Mouse (Mus musculus) forebrain, embryonic 12.5 days (tissue): ENCODE data around the gene Ptprq. TPM values are rescaled to one million over a fixed set of nuclear protein-coding genes. Genes with fewer than 3 reads are reported as not detected.

Experiments
- ATAC-seq: fragments of 200-750 bp; cut with Nextera tagmentation; 2 replicates; pipeline ENCODE4 v1.8.0; 2017; ENCODE audit warnings: moderate TSS enrichment; ENCODE audit not compliant: low FRiP score
- H3K27ac ChIP-seq: fragments of 300-500 bp; sonication (generic); 2 replicates; pipeline ENCODE4 v1.5.1; 2016; ENCODE audit warnings: mild to moderate bottlenecking
- H3K27me3 ChIP-seq: fragments of 300-500 bp; sonication (generic); 2 replicates; pipeline ENCODE4 v1.6.1; 2016; ENCODE audit warnings: mild to moderate bottlenecking
- H3K36me3 ChIP-seq: fragments of 300-500 bp; sonication (generic); replicated peaks from 2 replicates; pipeline ENCODE4 v1.6.1; 2016; ENCODE audit warnings: mild to moderate bottlenecking
- H3K4me1 ChIP-seq: fragments of 300-500 bp; sonication (generic); 2 replicates; pipeline ENCODE4 v1.6.1; 2016
- H3K4me2 ChIP-seq: fragments of 300-500 bp; sonication (generic); 2 replicates; pipeline ENCODE4 v1.6.1; 2016; ENCODE audit warnings: mild to moderate bottlenecking, moderate library complexity
- H3K4me3 ChIP-seq: fragments of 300-500 bp; sonication (generic); replicated peaks from 2 replicates; pipeline ENCODE4 v1.5.1; 2016; ENCODE audit warnings: mild to moderate bottlenecking
- H3K9ac ChIP-seq: fragments of 300-500 bp; sonication (generic); 2 replicates; pipeline ENCODE4 v1.6.1; 2016; ENCODE audit warnings: mild to moderate bottlenecking
- H3K9me3 ChIP-seq: fragments of 300-500 bp; sonication (generic); 2 replicates; pipeline ENCODE4 v1.6.1; 2016
- WGBS: fragments of 180-500 bp; shearing (Covaris S2); methylation state at CpG from one replicate; pipeline ENCODE4 v1.1.7; 2016; 5-methylcytosine and 5-hydroxymethylcytosine counted together
- polyA plus RNA-seq: library from polyadenylated mRNA; unstranded; fragments of >200 nt; fragmentation: Nextera tagmentation; extraction: Ambion mirVana; gene quantifications from 2 replicates; pipeline ENCODE4 v1.2.1, GENCODE M21; 2016

Gene Ptprq
- polyA plus RNA-seq, 1 experiment from 2014 or later, result not detected

DNA sequence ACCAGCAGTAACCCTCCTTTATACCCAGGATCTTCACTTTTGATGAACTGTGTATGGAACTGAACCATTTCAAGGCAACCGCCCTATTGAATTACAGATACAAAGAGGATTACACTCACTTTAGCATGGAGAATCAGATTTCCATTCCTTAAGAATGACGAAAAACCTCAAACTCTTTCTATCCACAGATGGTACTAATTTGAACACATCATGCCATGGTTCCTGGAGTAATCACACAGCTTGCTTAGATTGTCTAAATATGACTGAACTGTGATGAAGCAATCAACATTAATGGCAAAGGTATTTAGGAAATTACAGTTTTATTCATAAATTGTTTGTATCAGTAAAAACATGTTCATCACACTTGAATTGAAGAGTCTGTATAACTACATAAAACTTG lies 104.4 kb downstream of the Ptprq start:
- Histone ChIP-seq H3K9me3 (no peaks in the 10 kb centered on the region), H3K4me2 (no peak overlapping the region), H3K4me1 (no peaks in the 10 kb centered on the region), H3K4me3 (no peak overlapping the region), H3K27ac (no peak overlapping the region), H3K36me3 (no peaks in the 10 kb centered on the region), H3K27me3 (no peaks in the 10 kb centered on the region), H3K9ac (no peak overlapping the region)
- no peak for ATAC-seq
- 66% methylated on average over 2 of the region's 2 CpGs for WGBS

DNA sequence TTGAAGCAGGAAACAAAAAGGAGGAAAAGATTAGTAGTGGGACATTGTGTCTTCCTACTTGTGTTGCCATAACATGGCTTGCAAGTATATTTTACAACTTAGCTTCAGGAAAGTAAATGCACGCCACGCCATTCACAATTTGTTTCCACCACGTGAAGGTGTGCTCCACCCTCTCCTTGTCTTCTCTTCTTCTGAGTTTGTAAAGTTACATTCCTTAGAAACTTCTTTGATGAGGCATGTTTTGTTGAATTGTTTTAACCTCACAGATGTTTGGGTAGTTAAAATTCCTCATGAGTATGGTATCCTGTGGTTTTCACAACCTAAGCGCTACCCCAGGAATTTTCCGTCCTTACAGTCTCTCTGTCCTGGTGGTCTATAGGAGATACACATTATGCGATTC lies 118.5 kb downstream of the Ptprq start:
- WGBS, result 82% methylated on average over 6 of the region's 6 CpGs
- H3K4me1 ChIP-seq, result no peaks in the 10 kb centered on the region
- no peak overlapping the region for H3K4me3 ChIP-seq
- no peaks in the 10 kb centered on the region for H3K9me3 ChIP-seq
- H3K27me3 ChIP-seq, result no peaks in the 10 kb centered on the region
- no peak overlapping the region for H3K27ac ChIP-seq
- H3K4me2 ChIP-seq, result no peak overlapping the region
- H3K9ac ChIP-seq, result no peak overlapping the region
- no peaks in the 10 kb centered on the region for H3K36me3 ChIP-seq
- ATAC-seq, result no peak

DNA sequence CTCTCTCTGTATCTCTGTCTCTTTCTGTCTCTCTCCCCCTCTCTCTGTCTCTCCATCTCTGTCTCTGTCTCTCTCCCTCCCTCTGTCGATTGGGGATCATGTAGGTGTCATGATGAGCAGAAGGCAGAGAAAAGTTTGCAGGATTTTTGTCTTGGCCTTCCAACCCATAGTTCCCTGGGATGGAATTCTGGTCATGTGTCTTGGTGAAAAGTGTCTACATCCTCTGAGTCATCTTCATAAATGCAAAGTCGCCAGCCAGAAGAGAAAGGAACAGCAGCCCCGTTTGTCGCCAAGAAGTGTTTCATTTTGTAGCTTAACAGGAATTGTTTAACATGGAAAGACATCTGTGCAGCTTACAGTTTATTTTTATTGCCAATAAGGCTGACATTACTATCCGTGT lies 136.5 kb downstream of the Ptprq start:
- Histone ChIP-seq H3K27ac (no peak overlapping the region), H3K4me3 (no peak overlapping the region), H3K4me1 (no peaks in the 10 kb centered on the region), H3K9me3 (no peaks in the 10 kb centered on the region), H3K27me3 (no peaks in the 10 kb centered on the region), H3K4me2 (no peak overlapping the region), H3K36me3 (no peaks in the 10 kb centered on the region), H3K9ac (no peak overlapping the region)
- ATAC-seq, result no peak
- 87% methylated on average over 5 of the region's 5 CpGs for WGBS

DNA sequence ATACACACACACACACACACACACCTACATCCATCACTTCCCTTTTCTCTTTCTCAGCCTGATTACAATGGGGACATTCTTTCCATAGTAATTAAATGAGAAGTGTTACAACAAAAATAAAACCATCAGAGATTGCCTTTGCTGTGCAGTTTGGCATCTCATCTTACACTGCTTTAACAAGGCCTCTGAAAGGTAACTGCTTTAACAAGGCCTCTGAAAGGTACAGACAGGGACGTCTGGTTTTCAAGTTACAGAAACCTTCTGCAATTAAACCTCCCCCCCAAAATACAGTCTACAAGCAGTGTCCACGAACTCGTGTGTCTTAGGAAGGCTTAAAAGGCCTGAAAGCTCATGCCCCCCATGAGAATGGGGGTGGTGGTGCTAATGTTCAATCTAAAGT lies 150.8 kb downstream of the Ptprq start:
- ATAC-seq, result no peak
- Histone ChIP-seq H3K27ac (no peak overlapping the region), H3K4me1 (no peaks in the 10 kb centered on the region), H3K4me2 (no peak overlapping the region), H3K9ac (no peak overlapping the region), H3K27me3 (no peaks in the 10 kb centered on the region), H3K9me3 (no peaks in the 10 kb centered on the region), H3K4me3 (no peak overlapping the region), H3K36me3 (no peaks in the 10 kb centered on the region)
- WGBS, result 57% methylated on average over 3 of the region's 3 CpGs

DNA sequence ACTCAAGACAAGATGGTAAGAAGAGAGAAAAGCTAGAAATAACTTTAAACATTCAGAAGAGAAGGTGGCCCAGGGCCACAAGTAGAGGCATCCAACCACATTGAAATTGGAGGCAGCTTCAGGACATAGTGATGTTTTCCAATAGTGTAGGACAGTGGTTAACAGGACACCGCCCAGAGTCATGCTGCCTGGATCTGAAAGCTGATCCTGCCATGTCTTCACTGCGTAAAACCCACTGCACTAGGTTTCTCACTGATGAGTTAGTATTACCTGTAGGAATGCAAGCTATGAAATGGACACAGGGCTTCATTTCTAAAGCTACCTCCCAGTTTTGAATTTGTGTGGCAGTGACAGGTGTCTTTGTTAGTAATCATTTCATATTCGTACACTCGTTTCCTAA lies 151.6 kb downstream of the Ptprq start:
- no peak overlapping the region for H3K4me3 ChIP-seq
- ATAC-seq, result no peak
- H3K4me2 ChIP-seq, result no peak overlapping the region
- H3K36me3 ChIP-seq, result no peaks in the 10 kb centered on the region
- H3K27me3 ChIP-seq, result no peaks in the 10 kb centered on the region
- 92% methylated on average over 4 of the region's 4 CpGs for WGBS
- no peaks in the 10 kb centered on the region for H3K9me3 ChIP-seq
- no peaks in the 10 kb centered on the region for H3K4me1 ChIP-seq
- H3K9ac ChIP-seq, result no peak overlapping the region
- no peak overlapping the region for H3K27ac ChIP-seq

DNA sequence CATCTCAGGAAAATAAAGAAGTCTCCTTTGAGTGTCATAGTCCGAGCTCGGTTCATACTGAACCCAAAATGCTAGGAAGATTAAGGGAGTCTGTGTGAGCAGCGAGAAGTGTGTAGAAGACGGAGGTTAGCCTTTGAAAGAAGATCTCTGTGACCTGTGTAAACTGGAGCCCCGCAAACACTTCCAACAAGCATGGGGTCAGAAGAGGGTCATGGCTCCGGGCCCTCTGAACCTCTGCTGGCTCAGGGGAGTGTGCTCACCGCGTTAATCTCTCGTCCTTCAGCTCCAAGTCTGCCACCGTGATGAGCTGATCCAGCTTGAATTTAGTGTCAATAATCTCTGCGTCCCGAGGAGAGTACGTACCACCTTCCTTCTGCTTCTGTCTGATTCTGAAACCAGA lies 157.0 kb downstream of the Ptprq start:
- H3K4me3 ChIP-seq, result no peak overlapping the region
- no peak overlapping the region for H3K27ac ChIP-seq
- no peak for ATAC-seq
- no peaks in the 10 kb centered on the region for H3K9me3 ChIP-seq
- no peak overlapping the region for H3K9ac ChIP-seq
- H3K4me2 ChIP-seq, result no peak overlapping the region
- no peaks in the 10 kb centered on the region for H3K4me1 ChIP-seq
- 28% methylated on average over 13 of the region's 13 CpGs for WGBS
- H3K36me3 ChIP-seq, result no peaks in the 10 kb centered on the region
- no peaks in the 10 kb centered on the region for H3K27me3 ChIP-seq

DNA sequence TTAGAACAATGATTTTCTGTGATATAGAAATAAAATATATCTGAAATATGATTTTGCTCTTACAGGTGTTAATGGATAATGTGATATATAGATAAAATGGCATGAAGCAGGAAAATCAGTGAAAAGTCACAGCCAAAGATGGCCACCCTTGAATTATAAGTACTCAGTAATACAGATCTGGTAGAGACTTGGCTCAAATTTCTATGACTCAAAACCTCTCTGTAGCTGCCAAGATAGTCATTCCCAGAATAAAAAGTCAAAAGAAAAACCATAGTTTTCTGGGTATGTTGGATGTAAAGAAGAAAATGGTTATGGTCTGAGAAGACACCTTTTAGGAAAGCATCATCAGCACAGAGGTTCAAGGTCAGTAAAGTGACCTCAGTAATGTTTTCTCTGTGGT lies 159.0 kb downstream of the Ptprq start:
- H3K9me3 ChIP-seq, result no peaks in the 10 kb centered on the region
- H3K27ac ChIP-seq, result no peak overlapping the region
- H3K9ac ChIP-seq, result no peak overlapping the region
- no peak for ATAC-seq
- no peak overlapping the region for H3K4me3 ChIP-seq
- no peaks in the 10 kb centered on the region for H3K36me3 ChIP-seq
- no peak overlapping the region for H3K4me2 ChIP-seq
- H3K27me3 ChIP-seq, result no peaks in the 10 kb centered on the region
- H3K4me1 ChIP-seq, result no peaks in the 10 kb centered on the region

DNA sequence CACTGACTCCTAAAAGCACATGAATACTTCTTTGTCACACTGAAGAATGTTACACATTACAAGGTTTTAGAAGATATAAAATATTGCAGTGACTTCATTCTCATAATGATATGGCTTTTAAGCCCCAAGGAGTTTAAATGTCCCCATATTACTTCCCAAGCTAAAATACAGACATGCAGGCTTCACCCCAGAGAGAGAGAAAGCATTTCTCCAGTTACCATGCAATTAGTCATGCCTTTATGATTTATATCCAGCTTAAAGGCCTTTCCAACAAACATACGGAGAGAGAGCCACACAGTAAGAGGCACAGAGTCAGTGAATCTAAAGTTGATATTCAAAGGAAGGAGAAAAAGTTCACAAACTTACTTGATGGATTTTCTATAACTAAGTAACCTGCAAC lies 176.8 kb downstream of the Ptprq start:
- Histone ChIP-seq H3K27me3 (no peaks in the 10 kb centered on the region), H3K36me3 (no peaks in the 10 kb centered on the region), H3K9ac (no peak overlapping the region), H3K4me3 (no peak overlapping the region), H3K27ac (no peak overlapping the region), H3K4me1 (no peaks in the 10 kb centered on the region), H3K4me2 (no peak overlapping the region), H3K9me3 (no peaks in the 10 kb centered on the region)
- 76% methylated on average over 1 of the region's 1 CpGs for WGBS
- no peak for ATAC-seq

DNA sequence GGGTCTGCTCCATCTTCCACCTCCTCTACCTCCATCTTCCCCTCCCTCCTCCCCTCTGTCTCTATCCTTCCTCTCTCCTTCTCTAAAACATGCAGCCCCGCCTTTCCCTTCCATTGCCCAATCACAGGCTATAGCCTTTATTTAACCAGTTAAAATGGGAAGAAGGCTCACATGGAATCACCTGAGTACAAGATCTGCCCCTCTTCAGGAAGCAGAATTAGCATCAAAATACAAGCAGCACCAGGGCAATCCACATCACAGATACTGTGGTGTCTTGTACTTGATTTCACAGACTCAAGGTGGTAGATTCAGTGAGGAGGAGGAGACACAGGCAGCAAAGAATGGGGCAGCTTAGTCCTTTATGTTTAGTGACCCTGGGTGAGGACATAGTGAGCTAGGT lies 191.1 kb downstream of the Ptprq start:
- Histone ChIP-seq H3K36me3 (no peaks in the 10 kb centered on the region), H3K27me3 (no peaks in the 10 kb centered on the region), H3K4me1 (no peaks in the 10 kb centered on the region), H3K4me2 (no peak overlapping the region), H3K4me3 (no peak overlapping the region), H3K27ac (no peak overlapping the region), H3K9ac (no peak overlapping the region), H3K9me3 (no peaks in the 10 kb centered on the region)
- WGBS, result 77% methylated on average over 1 of the region's 1 CpGs
- no peak for ATAC-seq

DNA sequence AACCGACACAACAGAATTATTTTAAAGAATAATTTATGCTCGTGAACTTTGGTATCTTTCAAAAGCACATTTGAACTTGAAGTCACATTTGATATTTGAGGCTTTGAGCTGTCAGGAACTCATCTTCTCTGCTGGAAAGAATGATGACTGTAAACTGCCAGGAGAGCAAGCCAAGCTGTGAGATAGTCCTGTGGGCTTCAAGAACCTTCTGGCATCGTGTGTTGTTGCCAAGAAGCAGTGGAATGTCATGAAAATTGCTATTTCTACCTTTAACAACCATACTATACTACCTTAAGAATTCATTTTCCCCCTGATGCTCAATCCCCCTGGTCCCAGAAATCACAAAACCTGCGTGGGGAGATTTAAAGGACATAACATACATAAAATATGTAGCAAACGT lies 200.6 kb downstream of the Ptprq start:
- Histone ChIP-seq H3K4me3 (no peak overlapping the region), H3K4me1 (no peaks in the 10 kb centered on the region), H3K4me2 (no peak overlapping the region), H3K36me3 (no peaks in the 10 kb centered on the region), H3K27me3 (no peaks in the 10 kb centered on the region), H3K9me3 (no peaks in the 10 kb centered on the region), H3K9ac (no peak overlapping the region), H3K27ac (no peak overlapping the region)
- ATAC-seq, result no peak
- 87% methylated on average over 5 of the region's 5 CpGs for WGBS

DNA sequence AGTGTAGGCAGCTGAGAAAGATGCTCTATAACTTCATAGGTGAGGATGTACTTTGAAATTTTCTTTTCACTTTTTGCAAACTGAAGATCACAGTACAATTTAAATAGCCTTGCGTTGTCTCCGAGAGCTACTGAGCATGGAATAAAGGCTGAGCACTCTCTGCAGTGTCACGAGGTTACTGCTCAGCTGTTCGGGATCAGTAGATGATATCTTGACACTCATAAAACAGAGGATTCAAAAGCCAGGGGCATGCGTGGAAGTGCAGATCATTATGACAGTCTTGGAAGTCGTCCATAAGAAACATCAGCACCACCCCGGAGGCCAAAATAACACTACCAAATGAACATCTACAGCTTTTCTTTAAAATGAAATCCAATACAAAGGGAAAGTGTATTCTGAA lies 203.2 kb downstream of the Ptprq start:
- Histone ChIP-seq H3K4me2 (no peak overlapping the region), H3K27me3 (no peaks in the 10 kb centered on the region), H3K9ac (no peak overlapping the region), H3K27ac (no peak overlapping the region), H3K4me1 (no peaks in the 10 kb centered on the region), H3K9me3 (no peaks in the 10 kb centered on the region), H3K4me3 (no peak overlapping the region), H3K36me3 (no peaks in the 10 kb centered on the region)
- 87% methylated on average over 7 of the region's 7 CpGs for WGBS
- ATAC-seq, result no peak

DNA sequence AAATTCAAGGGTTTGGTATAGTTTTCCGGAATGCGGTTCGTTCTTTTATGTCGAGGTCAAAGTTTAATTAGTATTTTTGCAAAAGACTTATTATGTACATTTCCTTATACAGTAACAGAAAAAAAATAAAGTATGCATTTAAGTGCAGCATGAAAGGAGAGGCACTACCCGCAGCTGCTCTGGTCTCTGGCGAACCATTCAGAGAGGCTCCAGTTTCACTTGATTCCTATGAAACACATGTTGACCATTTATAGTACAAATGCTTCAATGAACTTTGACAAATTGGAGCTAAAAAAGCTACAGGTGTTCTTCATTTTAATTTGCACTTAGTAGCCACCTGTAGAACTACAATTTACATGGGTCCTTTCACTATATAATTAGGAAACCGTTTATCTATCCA lies 205.1 kb downstream of the Ptprq start:
- Histone ChIP-seq H3K9ac (no peak overlapping the region), H3K9me3 (no peaks in the 10 kb centered on the region), H3K27me3 (no peaks in the 10 kb centered on the region), H3K27ac (no peak overlapping the region), H3K4me1 (no peaks in the 10 kb centered on the region), H3K4me2 (no peak overlapping the region), H3K4me3 (no peak overlapping the region), H3K36me3 (no peaks in the 10 kb centered on the region)
- no peak; the same call in 1 of the 2 replicates for ATAC-seq
- WGBS, result 69% methylated on average over 7 of the region's 7 CpGs

DNA sequence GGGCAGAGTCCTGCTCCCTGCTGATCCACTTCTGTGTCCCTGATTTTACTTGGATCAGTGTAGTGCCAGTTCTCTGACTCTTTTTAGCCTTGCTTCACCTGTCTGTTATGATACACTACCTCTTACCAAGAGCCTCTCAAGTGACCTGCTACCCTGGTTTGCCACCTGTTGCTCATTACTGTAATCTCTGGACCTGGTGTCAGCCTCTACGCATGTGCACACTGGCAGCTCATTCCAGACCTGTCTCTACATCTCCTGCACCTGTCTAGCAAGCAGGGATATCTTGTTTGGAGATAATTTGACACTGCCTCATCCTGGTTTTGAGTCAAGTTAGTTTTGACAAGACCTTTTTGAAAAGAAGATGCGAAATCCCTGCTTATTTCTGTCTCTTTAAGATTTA lies 213.5 kb downstream of the Ptprq start:
- H3K4me2 ChIP-seq, result no peak overlapping the region
- 86% methylated on average over 2 of the region's 2 CpGs for WGBS

DNA sequence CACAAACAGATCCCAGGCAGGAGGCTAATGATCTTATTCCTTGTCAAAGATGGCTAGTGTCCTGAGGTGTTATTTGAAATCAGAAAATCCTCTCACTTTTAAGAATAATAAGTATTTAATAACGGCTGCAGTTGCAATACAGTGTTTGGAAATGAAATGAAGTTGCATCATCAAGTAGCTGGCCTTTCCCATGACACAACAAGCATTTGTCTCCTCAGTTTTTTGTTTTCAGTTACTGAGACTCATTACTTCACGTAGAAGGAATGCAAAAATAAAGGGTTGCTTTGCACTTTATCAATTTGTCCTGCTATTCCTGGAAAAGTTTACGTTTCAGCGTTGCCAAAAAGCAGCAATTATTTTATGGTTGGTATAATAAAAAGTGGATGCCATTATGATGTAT lies 216.4 kb downstream of the Ptprq start:
- H3K36me3 ChIP-seq, result no peaks in the 10 kb centered on the region
- H3K9me3 ChIP-seq, result no peaks in the 10 kb centered on the region
- H3K4me3 ChIP-seq, result no peak overlapping the region
- H3K4me2 ChIP-seq, result no peak overlapping the region
- no peaks in the 10 kb centered on the region for H3K4me1 ChIP-seq
- no peak overlapping the region for H3K27ac ChIP-seq
- no peaks in the 10 kb centered on the region for H3K27me3 ChIP-seq
- no peak overlapping the region for H3K9ac ChIP-seq
- WGBS, result 73% methylated on average over 4 of the region's 4 CpGs
- ATAC-seq, result no peak

More for the DNA sequence above, 213.5 kb downstream of the Ptprq start:
- Histone ChIP-seq H3K4me1 (no peaks in the 10 kb centered on the region), H3K9me3 (no peaks in the 10 kb centered on the region), H3K27me3 (no peaks in the 10 kb centered on the region), H3K9ac (no peak overlapping the region), H3K36me3 (no peaks in the 10 kb centered on the region), H3K4me3 (no peak overlapping the region), H3K27ac (no peak overlapping the region)
- ATAC-seq, result no peak
